Mouse (Mus musculus): ENCODE measurements around the gene 1700016C15Rik.

The 1700016C15Rik gene

GRCm38 (mm10) chr1:177729043-177730024 is at the start of gene 1700016C15Rik:
1700016C15Rik (plus strand) TSS chr1:177729814.
- peak; percentile 17 for DNase-seq (ENCODE audit: low spot score)

- no peak for DNase-seq (ENCODE audit: low spot score)
Measured at GRCm38 (mm10) chr1:177681239-177681638, 48.4 kb upstream of the 1700016C15Rik start.

GRCm38 (mm10) chr1:177683931-177684836 is 45.4 kb upstream of the 1700016C15Rik start:
- DNase-seq (ENCODE audit: low spot score): peak; percentile 38

GRCm38 (mm10) chr1:177684901-177685300 is 44.7 kb upstream of the 1700016C15Rik start:
- DNase-seq (ENCODE audit: low spot score): peak; percentile 87

GRCm38 (mm10) chr1:177686137-177686536 is 43.5 kb upstream of the 1700016C15Rik start:
- no peak for DNase-seq (ENCODE audit: low spot score)

GRCm38 (mm10) chr1:177686982-177687381 is 42.6 kb upstream of the 1700016C15Rik start:
- DNase-seq (ENCODE audit: low spot score): no peak

GRCm38 (mm10) chr1:177692491-177692890 is 37.1 kb upstream of the 1700016C15Rik start:
- no peak for DNase-seq (ENCODE audit: low spot score)

- DNase-seq (ENCODE audit: low spot score): no peak
Measured at GRCm38 (mm10) chr1:177693486-177694252, 35.9 kb upstream of the 1700016C15Rik start.

- DNase-seq (ENCODE audit: low spot score): no peak
Measured at GRCm38 (mm10) chr1:177700560-177700959, 29.1 kb upstream of the 1700016C15Rik start.

- peak; percentile 95 for DNase-seq (ENCODE audit: low spot score)
Measured at GRCm38 (mm10) chr1:177702481-177703146, 27.0 kb upstream of the 1700016C15Rik start.

GRCm38 (mm10) chr1:177703147-177703807 is 26.3 kb upstream of the 1700016C15Rik start:
- DNase-seq (ENCODE audit: low spot score): no peak

GRCm38 (mm10) chr1:177705204-177705603 is 24.4 kb upstream of the 1700016C15Rik start:
- peak; percentile 34 for DNase-seq (ENCODE audit: low spot score)

- DNase-seq (ENCODE audit: low spot score): no peak
Measured at GRCm38 (mm10) chr1:177707571-177707970, 22.0 kb upstream of the 1700016C15Rik start.

- no peak for DNase-seq (ENCODE audit: low spot score)
Measured at GRCm38 (mm10) chr1:177708583-177709055, 21.0 kb upstream of the 1700016C15Rik start.

- DNase-seq (ENCODE audit: low spot score): no peak
Measured at GRCm38 (mm10) chr1:177711000-177711399, 18.6 kb upstream of the 1700016C15Rik start.

GRCm38 (mm10) chr1:177711418-177711817 is 18.2 kb upstream of the 1700016C15Rik start:
- no peak for DNase-seq (ENCODE audit: low spot score)

GRCm38 (mm10) chr1:177713635-177714396 is 15.8 kb upstream of the 1700016C15Rik start:
- DNase-seq (ENCODE audit: low spot score): no peak

- DNase-seq (ENCODE audit: low spot score): no peak
Measured at GRCm38 (mm10) chr1:177714397-177715012, 15.1 kb upstream of the 1700016C15Rik start.

- DNase-seq (ENCODE audit: low spot score): no peak
Measured at GRCm38 (mm10) chr1:177716448-177716847, 13.2 kb upstream of the 1700016C15Rik start.
